9 mouse cellular contexts compared by ENCODE assay signal in genomic region chr4:87461181-87461912, GRCm38 (mm10).
DNase-seq lines count a peak whose midpoint lies in the region; ATAC-seq and TF ChIP-seq lines count a peak whose summit lies in the region.
"Had no signal": no experiment of that assay in that cellular context is flagged by ENCODE, and none has a peak within 500 bp of the region (broad histone marks: within the 10 kb centered on the region; RNA-seq: fewer than 3 reads in every experiment).

No protein-coding gene starts in this region.

- TF ChIP-seq CTCF in heart, postnatal 0 days (IDR thresholded peaks at IDR 0.05; ENCODE audit: low read depth), result no peak

- WGBS in heart, embryonic 12.5 days, result 48% methylated on average over 7 of the region's 7 CpGs
- 62% methylated on average over 7 of the region's 7 CpGs for WGBS in heart, embryonic 11.5 days (ENCODE audit: insufficient replicate concordance)
- 23% methylated on average over 7 of the region's 7 CpGs for WGBS in heart, postnatal 0 days

- no peak overlapping the region for H3K4me3 ChIP-seq in heart, embryonic 12.5 days
- H3K4me3 ChIP-seq in heart, embryonic 11.5 days (ENCODE audit: low read depth, low read length), result no peak overlapping the region
- H3K4me3 ChIP-seq in heart, postnatal 0 days (ENCODE audit: low read depth, low read length), result no peak overlapping the region

- H3K4me1 ChIP-seq in heart, embryonic 12.5 days (replicated peaks), result peaks cover 12% of the 10 kb centered on the region
- peaks cover 5% of the 10 kb centered on the region; the same call in 1 of the 2 replicates for H3K4me1 ChIP-seq in heart, embryonic 11.5 days (ENCODE audit: control insufficient read depth, insufficient read depth, low read length)
- peaks cover 19% of the 10 kb centered on the region for H3K4me1 ChIP-seq in heart, postnatal 0 days (ENCODE audit: control insufficient read depth, insufficient read depth)

- H3K27me3 ChIP-seq in heart, embryonic 12.5 days (replicated peaks), result no peaks in the 10 kb centered on the region
- no peaks in the 10 kb centered on the region for H3K27me3 ChIP-seq in heart, embryonic 11.5 days (ENCODE audit: control insufficient read depth, insufficient read depth, low read length)
- no peaks in the 10 kb centered on the region for H3K27me3 ChIP-seq in heart, postnatal 0 days (ENCODE audit: control insufficient read depth, insufficient read depth, low read length)

- no peak overlapping the region for H3K4me2 ChIP-seq in heart, embryonic 12.5 days
- no peak overlapping the region for H3K4me2 ChIP-seq in heart, embryonic 11.5 days
- no peak overlapping the region for H3K4me2 ChIP-seq in heart, postnatal 0 days (ENCODE audit: low read depth, low read length)

- no peaks in the 10 kb centered on the region for H3K36me3 ChIP-seq in heart, embryonic 12.5 days
- H3K36me3 ChIP-seq in heart, embryonic 11.5 days (ENCODE audit: control insufficient read depth, insufficient read depth, low read length), result no peaks in the 10 kb centered on the region
- H3K36me3 ChIP-seq in heart, postnatal 0 days (replicated peaks; ENCODE audit: control insufficient read depth, insufficient read depth, low read length), result no peaks in the 10 kb centered on the region

- H3K9me3 ChIP-seq in heart, embryonic 12.5 days (replicated peaks), result no peaks in the 10 kb centered on the region
- H3K9me3 ChIP-seq in heart, embryonic 11.5 days (replicated peaks; ENCODE audit: control insufficient read depth, low read length), result no peaks in the 10 kb centered on the region
- no peaks in the 10 kb centered on the region for H3K9me3 ChIP-seq in heart, postnatal 0 days (replicated peaks; ENCODE audit: control insufficient read depth, low read length)

- no peak overlapping the region for H3K9ac ChIP-seq in heart, embryonic 12.5 days
- H3K9ac ChIP-seq in heart, embryonic 11.5 days (ENCODE audit: low read depth, low read length), result no peak overlapping the region
- H3K9ac ChIP-seq in heart, postnatal 0 days (replicated peaks; ENCODE audit: low read depth, low read length), result no peak overlapping the region

- ATAC-seq in heart, embryonic 12.5 days (ENCODE audit: insufficient number of reproducible peaks, low FRiP score), result peak; percentile 48; the same call in 1 of the 2 replicates
- ATAC-seq in heart, embryonic 11.5 days (replicated peaks; ENCODE audit: insufficient number of reproducible peaks, low FRiP score, low TSS enrichment), result no peak
- ATAC-seq in heart, postnatal 0 days (ENCODE audit: insufficient read depth, low read depth), result peak; percentile 53

- TF ChIP-seq EP300 in heart, postnatal 0 days (IDR thresholded peaks at IDR 0.05; ENCODE audit: low read depth), result no peak

- no peak overlapping the region for H3K27ac ChIP-seq in heart, embryonic 12.5 days (ENCODE audit: poor library complexity, severe bottlenecking)
- no peak overlapping the region for H3K27ac ChIP-seq in heart, embryonic 11.5 days (ENCODE audit: low read depth, low read length)
- peak overlapping the region; percentile 8; the same call in 1 of the 2 replicates for H3K27ac ChIP-seq in heart, postnatal 0 days (ENCODE audit: low read depth)
- H3K27ac ChIP-seq: kidney, postnatal 0 days had no signal

- DNase-seq in cerebellum, adult 18-20 months, result peak; percentile 11 to 21
- peak; percentile 22 for DNase-seq in heart, postnatal 0 days (ENCODE audit: low spot score)
- DNase-seq in lung, postnatal 4 days, result peak; percentile 15 to 41
- no peak for DNase-seq in embryo, embryonic 9.5 days (ENCODE audit: extremely low spot score)
- DNase-seq in thymus, postnatal 0 days (ENCODE audit: low spot score), result no peak
- no peak for DNase-seq in thymus, adult 18-20 months

Comparison
In these comparisons a context has a peak if more than half of its experiments do, and no peak if none do; other contexts are left out.
1. DNase-seq: peak in cerebellum, adult 18-20 months (2 of 2), heart, postnatal 0 days (single experiment) and lung, postnatal 4 days (2 of 2); none in embryo, embryonic 9.5 days (single experiment), thymus, postnatal 0 days (single experiment) and thymus, adult 18-20 months (0 of 2).